Mouse (Mus musculus) right cerebral cortex, adult 18-20 months (tissue): ENCODE results near the gene Marf1.
"Not testable (repeated sequence)": the region's sequence is repeated elsewhere in the genome, so short reads cannot be mapped to it uniquely, and the experiment has no call there.

Experiments used
- DNase-seq: peaks from one replicate; pipeline ENCODE4 v3.0.0; 2022; ENCODE audit warnings: mixed read lengths

Gene Marf1

DNA sequence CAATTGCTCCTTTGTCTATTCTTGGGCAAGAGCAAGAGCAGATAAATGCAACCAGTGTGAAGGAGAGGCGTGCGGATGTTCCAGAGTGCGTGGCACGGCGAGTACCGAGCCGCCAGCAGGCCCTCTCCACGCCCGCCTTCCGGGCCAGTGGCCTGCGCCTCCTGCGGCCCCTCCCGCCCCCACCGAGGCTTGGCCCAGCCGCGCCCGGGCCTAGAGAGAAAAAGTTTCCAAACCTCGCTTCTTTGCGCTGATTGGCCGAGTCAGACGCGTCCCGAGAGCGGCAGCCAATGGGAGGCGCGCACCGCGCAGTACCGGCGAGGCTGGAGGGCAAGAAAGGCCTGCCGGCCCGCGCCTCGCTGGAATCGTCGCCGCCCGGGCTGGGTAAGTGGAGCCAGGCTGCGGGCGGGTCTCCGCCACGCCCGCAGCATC, at the start of gene Marf1, which contains the start of gene Nde1:
Gene Marf1, minus strand, starts transcription at position 364 of the 429 bp plus-strand sequence.
Gene Nde1, plus strand, starts transcription at position 288 of the 429 bp plus-strand sequence.
- DNase-seq, result peak; percentile 86

DNA sequence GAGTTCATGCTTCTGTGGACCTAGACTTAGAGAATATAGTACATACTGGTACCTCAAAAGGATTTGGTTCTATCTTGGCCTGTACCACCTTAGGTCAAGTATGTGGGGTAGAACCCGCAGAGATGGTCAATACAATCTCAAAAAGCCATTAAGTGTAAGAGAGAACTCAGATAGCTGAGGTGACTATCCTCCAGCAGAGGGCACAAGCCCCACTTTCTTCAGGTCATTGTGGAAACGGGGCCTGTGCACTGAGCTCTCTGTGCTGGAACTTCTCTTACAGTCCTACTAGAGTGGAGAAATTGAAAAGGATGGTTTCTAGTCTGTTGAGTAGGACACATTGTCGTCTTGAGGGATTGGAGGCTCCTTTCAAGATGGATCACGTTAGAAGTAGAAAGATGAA, 35.6 kb upstream of the Marf1 start:
- no peak for DNase-seq

DNA sequence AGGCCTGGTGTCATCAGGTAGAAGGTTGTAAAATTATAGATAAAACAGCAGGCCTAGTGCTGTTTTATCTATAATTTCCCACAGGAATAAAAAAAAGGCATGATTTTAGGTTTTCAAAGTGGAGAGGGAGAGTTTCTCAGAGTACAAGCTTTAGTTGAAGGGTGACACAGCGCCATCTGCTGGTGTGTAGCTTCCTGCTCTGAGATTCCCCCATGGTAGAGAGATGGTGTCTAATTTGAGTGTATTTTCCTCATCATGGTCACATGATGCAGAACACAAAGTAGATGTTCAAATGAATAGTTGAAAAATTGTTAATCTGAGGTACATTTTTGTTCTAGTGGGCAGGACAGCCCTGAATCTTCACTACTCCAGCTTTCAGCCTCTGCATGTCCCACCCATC, 32.3 kb upstream of the Marf1 start:
- peak; percentile 54 for DNase-seq

DNA sequence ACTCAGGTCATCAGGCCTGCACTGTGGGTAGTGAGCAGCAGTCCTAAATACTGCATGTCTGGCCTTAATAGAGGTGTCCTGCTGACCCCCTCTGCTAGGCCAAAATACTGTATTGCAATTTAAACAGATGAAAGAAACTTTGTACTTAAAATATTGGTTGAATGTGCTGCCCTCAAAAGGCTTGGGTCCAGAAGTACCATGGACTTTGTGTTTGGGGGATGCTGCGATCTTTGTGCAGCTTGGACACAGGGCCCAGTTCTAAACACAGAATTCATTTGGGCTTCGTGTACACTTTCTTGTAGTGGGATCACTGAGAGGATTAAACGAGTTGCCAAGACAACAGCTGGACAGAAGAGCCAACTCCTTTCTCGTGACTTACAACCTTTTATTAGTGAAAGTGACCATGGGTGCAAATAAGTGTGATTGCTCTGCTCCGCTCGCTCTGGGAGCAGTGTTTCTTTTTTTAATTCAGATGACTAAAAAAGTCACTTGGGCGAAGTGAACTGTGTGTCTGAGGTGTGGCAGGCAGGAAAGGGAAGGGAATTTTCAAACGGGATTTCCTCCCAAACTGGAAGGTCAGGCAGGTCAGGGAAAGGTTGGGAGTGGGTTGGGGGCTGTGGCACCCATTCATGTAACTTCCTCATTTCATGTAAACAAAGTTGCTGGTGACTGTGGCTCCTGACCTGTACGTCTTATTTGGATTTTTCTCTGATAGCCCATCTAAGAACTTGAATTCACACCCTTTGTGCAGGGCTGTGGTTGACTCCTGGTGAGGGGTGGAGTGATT, 31.2 kb upstream of the Marf1 start:
- DNase-seq, result no peak

DNA sequence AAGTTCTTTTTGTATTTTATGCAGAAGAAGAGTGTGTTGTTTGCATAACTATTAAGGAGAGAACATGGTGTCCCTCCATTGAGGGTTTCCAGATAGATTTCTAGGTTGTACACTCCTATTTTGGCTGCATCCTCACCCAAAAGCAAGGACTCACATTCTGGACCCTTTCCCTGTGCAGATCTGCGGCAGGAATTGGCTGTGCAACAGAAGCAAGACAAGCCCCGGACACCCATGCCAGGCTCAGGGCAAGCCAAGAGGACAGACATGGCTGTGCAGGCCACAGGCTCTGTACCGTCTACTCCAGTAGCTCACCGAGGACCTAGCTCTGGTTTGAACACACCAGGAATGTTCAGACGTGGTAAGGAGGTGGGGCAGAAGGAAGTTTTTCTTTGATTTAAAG, 22.4 kb upstream of the Marf1 start:
- peak; percentile 8 for DNase-seq

DNA sequence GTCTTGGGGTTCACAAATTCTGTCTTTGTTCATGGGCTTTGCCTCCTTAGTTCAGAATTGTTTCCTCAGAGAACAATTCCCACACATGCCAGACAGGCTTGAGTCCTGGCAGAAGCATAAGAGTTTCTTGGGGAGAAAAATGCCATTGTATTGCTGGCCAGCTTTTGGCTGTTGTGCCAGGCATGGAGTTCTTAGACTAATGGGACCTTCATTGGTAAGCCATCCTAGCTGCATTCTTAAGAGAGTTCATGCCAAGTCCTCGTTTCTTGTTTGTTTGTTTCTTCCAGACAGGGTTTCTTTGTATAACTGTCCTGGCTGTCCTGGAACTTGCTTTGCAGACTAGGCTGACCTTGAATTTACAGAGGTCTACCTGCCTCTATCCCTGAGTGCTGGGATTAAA, 20.7 kb upstream of the Marf1 start:
- DNase-seq, result no peak

DNA sequence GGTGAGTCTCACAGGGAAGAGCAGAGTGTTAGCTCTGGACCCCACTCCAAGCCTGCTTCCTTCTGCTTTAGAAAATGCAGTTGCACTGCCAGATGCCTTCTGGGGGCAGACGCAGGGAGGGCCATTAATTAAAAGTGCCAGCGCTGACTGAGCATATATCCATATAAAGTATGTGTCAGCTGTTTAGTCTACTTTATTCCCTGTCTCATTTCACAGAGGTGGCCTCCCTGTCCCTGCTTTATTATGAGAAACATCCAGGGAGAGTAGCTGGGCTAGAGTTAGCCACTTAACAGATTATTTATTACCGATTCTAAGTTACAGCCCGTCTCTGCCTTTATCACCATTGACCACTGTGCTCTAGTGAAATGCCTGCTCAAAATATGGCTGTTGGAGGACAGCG, 19.2 kb upstream of the Marf1 start:
- DNase-seq, result no peak

DNA sequence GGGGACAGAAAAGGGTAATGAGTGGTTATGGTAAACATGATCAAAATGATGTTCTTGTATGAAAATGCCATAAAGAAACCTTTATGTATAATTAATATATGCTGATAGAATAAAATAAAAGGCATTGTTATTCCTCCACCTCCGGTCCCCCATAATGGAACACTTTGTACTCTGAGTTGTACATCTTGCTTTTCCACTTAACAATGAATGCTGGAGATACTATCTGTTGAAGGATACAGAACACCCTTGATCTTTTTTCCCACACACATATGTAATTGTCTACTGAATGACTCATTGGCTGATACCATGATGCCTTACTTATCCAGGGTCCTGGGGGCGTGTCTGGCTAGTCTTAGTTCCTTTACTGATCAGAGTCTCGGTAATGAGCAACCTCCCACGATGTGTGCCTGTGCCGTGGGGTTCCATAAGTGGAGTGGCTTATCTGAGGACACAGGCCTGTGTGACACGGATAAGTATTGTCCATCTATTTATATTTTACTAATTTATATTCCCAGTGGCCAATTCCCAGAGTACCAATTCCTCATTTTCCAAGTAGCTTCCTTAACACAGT, 17.1 kb upstream of the Marf1 start:
- no peak for DNase-seq

DNA sequence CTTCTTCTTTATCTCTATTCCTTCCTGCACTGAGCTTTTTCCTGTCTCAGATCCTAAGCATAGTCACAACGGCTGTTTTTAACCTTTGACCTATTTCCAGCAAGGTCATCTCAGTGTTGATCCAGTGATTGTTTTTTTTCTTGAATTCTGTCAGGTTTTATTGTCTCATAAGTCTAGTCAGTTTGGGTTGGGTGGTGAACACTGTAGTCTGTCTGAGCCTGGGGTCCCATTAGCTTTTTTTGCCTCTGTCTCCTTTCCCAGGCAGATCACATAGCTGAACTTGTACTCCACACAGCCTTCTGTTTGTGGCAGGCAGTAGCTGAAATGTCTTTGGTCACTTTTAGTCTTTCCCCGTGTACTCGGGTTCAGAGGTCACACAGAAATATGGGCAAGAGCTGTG, 14.9 kb upstream of the Marf1 start:
- DNase-seq, result no peak

DNA sequence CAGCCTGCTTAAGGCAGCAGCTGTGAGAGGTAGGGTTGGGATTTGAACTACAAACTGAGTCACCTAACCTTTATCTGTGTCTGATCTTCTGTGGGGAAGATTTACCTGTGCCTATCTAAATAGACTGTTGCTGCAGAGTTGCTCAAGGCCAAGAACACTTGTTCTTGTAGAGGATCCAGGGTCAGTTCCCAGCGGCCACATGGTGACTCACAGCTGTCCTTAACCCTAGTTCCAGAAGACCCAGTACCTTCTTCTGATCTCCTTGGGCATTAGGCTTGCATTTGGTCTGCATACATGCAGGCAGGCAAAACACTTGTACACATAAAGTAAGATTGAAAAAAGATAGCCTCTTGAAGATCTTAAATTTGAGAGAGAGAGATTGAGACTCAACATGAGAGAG, 6.6 kb upstream of the Marf1 start:
- no peak for DNase-seq

DNA sequence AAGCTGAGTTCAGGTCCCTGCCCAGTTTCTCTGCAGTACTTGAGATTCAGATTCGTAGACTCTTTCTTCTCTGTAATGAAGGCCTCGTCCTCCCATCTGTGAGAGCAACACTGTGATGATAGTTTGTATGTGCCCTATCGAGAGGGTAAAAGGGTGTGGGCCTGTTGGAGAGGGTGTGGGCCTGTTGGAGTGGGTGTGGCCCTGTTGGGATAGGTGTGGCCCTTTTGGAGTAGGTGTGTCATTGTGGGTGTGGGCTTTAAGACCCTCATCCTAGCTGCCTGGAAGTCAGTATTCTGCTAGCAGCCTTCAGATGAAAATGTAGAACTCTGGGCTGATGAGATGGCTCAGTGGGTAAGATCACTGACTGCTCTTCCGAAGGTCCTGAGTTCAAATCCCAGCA, 3.3 kb upstream of the Marf1 start:
- no peak for DNase-seq

DNA sequence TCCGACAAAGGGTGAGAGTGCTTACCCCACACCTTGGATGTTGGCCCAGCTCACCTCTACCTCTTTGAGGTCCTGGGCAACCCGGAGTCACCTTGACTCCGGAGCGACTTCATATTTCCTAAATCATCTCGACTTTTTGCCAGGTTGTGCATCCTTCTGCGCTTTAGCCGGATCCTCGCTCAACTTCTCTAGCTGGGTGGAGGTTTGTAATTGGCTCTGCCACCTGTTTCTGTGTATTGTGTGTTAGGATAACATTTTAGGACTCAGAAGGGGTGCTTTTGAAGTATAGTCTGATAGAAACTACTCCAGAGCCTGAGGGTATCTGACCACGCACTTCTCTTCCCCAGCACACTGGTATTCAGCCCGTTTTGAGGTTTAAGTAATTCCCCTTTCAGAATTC, 580 bp upstream of the Marf1 start:
- no peak for DNase-seq

DNA sequence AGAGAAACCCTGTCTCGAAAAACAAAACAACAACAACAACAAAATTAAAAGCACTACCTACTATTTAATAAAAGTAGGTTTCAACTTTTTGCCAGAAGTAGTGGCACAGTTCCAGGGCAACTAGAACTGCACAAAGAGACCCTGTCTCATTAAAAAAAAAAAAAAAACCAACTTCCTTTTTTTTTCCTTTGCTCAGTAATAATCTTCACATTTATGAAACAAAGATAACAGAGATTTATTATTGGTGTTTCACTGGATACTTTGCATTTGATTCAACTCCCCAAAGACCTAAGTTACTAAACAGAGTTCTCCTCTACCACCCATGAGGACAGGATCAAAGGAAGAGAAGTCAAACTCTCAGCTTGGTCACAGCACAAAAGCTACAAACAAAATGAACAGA, 2.2 kb downstream of the Marf1 start:
- no peak for DNase-seq

DNA sequence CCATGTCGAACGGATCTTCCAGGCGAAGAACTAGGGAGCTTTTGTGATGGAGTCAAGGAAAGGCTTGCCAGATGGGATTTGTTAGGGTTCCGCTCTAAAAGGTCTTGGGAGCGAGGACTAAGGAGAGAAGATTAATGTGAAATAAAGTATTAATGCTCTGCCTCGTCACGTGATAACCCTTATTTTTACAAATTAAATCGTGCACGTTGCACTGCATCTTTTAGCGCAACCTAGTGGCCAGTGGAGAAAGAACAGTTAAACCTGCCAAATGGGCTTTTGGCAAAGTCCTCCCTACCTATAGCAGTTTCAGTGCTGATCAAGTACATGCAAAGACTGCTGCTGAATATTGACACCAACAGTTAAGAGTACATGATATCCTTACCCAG, 3.4 kb downstream of the Marf1 start:
- DNase-seq, result peak; percentile 75

DNA sequence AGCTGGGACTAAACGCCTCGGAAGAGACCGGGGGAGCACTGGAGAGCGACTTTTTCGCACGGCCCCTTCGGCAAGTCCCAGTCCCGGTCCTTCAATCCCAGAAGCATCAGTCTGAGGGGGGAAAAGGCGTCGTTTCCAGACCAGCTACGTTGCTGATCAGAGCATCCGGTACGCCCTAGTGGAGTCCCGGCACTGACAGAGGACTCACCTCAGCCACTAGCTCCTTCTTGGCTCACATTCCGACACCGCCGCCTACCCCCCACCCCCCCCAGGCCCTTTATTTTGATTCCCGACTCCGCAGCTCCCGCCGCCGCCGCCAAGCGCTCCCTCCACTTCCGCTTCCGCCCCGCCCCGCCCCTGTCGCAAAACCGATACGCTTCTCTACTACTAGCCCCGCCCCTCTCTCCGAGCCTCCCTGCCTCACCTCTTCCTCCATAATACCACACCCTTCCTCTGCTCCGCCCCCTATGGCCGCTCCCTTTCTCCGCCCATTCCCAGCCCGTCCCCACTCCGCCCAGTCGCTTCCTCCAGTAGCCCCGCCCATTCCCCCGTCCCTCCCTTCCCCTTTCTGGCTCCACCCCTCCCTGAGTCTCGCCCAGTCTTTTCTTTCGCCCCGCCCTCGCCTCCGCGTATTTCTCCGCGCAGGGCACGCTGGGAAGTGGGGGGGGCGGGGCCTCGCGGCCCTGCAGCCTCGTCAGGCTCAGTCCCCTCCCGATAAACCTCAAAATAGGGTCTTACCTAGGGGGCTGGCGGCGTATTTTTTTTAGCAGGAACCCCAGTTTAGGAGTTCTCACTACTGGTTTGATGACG, 4.0 kb downstream of the Marf1 start:
- DNase-seq, result peak; percentile 99

DNA sequence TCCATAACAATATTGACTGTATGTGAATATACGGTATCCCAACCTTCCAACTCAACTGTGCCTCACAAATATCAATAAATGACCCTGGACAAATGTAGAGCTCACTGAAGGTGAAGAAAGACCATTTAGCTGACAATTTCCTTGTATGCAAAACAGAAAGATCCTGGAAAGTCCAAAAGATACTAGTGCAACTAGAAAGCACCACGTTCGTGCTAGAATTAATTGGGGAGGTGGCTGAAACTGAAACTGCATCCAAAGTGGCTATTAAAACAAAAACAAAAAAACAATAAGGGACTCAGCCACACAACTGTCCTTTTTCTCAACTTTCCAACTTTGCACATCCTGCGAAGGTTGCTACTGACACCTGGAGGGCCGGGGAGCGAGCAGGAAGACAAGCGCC, 4.6 kb downstream of the Marf1 start:
- DNase-seq, result no peak

DNA sequence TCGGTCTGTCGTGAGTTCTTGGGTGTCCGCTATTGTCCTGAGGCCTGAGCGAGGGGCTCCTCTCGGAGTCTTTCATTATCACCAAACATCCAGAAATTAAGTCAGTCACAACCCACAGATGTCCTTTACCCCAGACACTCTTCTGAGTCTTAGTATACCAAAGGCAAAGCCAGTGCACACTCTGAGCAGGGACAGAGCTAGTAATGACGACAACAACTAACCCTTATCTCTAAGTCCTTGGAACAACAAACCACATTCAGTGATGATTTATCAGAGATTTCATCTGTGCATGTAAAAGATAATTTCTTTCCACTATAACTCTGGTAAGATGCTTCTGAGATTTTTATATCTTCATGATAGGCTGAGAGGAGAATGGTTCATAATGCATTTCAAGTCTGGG, 6.8 kb downstream of the Marf1 start:
- DNase-seq, result no peak

DNA sequence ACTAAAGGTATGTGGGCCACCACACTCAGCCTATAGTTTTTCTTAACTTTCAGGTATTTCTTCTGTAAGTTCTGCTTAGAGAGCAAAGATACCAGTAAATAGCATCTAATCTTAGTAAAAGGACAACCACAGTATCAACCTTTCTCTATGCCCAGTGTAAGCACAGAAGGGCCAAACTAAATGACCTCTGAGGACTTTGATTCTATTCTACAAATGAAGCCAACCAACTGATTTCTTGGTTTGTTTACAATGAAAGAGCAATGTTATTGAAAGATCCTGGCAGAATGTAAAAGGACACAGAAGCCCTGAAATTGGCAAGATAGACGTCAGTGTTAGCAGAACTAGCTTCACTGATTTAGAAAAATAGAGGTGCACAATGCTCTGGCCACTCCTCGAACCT, 7.5 kb downstream of the Marf1 start:
- DNase-seq, result not testable (repeated sequence)

DNA sequence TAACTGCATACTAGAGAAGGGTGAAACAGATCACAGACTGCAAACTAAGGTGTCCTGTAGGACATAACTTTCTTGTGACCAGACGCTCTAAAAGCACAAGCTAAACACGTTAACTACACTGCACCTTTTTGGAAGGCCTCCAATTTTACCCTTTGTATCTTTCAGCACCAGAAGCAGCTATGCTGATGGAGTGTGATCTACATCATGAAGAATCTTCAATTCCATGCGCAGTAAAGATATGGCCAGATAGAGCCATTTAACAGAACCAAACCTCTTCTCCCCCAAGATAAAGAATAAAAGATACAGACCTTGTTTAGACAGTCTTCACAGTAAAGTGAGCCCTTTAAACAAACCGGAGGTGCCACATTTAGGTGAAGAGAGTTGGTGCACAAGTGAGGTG, 11.4 kb downstream of the Marf1 start:
- DNase-seq, result no peak

DNA sequence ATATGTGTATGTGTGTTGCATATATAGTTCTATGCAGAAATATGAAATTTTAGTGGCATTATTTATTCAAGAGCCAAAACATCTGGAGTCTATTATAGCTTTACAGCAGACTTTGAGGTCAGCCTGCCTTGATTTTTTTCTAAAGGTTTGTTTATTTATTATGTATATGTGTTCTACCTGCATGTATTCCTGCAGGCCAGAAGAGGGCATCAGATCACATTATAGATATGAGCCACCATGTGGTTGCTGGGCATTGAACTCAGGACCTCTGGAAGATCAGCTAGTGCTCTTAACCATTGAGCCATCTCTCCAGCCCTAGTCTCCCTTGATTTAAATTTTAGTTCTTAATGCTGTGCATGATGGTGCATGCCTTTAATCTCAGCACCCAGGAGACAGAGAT, 15.4 kb downstream of the Marf1 start:
- DNase-seq, result no peak

DNA sequence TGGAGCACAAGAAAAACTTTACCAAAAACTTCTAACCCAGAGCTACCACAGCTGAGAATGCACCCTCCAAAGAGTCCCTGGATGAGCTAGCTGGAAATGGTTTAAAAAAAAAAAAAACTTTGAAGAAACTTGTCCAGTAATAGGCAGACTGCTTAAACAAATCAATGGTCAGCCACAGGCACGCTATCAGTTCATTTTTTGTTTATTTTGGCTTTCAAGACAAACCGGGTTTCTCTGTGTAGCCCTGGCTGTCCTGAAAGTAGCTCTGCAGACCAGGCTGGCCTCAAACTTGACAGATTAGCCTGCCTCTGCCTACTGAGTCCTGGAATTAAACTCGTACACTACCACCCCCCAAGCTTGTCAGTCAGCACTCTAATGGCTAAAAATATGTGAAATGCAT, 19.9 kb downstream of the Marf1 start:
- DNase-seq, result no peak

DNA sequence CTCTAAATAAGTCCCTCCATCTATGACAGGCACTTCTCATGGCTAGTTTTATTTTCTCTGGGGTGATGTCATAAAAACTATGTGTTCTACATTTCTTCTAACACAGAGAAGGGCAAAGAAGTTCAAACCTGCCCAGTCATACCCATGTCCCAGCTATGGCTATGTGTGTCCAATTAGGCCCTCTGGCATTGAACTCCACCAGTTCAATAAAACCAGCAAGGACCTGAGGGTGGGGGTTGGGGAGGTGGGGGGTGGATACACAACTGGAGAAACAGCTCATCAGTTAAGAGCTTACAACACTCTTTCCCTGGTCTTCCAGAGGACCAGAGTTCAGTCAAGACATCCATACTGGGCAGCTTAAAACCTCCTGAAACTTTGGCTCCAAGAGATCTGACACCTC, 24.0 kb downstream of the Marf1 start:
- DNase-seq, result no peak

DNA sequence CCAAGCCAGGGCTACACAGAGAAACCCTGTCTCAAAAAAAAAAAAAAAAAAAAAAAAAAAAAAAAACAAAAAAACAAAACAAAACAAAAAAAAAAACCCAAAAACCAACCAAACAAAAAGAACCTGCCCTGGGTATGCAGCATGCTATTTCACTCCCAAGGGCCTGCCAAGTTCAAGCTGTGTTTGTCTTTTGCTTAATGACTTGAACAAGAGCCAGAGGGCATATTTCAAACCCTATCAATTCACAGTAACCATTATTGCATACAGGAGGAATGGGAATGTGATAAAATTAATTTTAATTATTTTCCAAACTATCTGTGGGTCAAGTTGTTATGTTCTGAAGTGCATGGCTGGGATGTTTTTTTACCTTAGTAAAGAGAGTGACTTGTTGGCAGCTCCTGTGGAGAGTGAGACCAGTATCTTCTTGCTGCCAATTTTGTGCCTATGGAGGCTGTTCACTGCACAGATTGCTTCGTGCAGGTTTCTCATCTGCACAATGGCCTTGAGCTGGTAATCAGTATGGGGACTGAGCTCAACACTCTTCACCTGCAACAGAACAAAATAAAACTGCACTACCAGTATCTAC, 25.1 kb downstream of the Marf1 start:
- no peak for DNase-seq

DNA sequence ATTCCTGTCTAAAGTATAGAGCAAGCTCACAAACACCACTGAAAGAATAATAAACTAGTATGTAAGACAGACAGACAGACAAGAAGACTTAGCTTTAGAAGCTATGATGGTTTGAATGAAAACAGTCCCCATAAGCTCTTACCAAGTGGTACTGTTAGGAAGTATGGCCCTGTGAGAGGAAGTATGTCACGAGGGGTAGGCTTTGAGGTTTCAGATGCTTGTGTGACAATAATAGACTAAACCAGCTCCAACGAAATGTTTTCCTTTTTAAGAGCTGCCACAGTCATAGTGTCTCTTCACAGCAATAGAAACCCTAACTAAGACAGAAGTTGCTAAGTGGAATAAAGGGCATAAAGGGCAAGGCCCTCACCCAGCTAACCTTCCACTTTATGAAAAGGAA, 28.1 kb downstream of the Marf1 start:
- no peak for DNase-seq
